Mouse (Mus musculus): ENCODE results near the gene Mpg.
A peak's percentile ranks its signal among the peaks of the same experiment; 100 is the strongest.

Mpg gene

GRCm38 (mm10) chr11:32232848-32233247, 6.5 kb downstream of the Mpg start:
- DNase-seq: peak; percentile 90

DNA sequence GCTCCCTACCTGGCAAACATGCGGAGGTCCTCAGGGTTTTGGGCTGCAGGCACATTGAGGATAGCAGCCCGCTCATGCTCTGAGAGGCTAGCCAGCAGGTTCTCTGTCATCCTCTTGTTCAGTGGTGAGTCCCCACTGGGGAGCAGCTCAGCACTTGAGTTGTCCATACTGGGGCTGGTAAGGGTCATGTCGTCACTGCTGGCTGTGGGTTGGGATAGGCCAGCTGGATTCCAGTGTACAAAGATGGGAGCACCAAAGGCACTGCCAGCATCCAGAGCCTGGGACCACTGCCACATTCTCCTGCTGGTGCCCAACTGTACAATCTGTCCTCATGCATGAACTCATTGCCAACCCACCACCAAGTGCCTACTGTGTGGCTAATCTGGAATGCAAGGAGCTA, 7.6 kb downstream of the Mpg start:
- peak; percentile 96 for DNase-seq

- DNase-seq: no peak
Observed at GRCm38 (mm10) chr11:32234816-32235485, 8.6 kb downstream of the Mpg start.

DNA sequence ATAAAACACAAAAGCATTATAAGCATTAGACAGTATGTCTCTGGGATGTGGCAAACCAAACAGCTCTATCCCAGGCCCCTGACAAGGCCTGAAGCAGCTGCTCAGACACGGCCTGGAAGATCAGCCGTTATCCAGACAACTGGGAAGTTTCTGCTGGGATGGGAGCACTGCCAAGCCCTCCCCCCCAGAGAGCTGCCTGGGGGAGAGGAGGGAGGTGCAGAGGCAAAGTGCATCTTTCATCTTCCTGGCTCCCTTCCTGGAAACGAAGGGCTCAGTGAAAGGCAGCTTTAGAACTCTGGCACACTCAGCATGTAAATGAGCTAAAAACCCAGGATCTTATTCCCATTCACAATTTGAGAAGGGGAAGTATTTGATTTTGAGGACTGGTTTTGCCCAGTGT, 9.3 kb downstream of the Mpg start:
- DNase-seq: peak; percentile 97

DNA sequence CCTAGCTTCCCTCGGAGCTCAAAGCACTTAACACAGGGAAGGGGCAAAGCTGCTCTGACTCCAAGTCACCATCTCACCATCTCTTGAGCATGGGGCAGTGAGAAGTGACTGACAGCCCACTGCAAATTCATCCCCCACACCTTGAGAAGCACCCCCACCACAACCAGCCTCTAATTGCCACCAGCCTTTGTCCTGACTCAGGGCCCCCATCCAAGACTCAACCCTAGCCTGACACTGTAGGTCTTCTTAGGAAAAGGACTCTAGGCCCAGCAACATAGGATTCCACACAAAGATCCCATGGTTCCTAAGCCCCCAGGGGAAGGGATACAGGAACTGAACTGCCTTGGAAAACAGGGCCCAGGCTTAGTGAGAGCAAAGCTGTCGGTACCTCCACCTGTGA, 9.8 kb downstream of the Mpg start:
- DNase-seq: no peak

- DNase-seq: peak; percentile 94
Observed at GRCm38 (mm10) chr11:32236712-32237410, 10.6 kb downstream of the Mpg start.

DNA sequence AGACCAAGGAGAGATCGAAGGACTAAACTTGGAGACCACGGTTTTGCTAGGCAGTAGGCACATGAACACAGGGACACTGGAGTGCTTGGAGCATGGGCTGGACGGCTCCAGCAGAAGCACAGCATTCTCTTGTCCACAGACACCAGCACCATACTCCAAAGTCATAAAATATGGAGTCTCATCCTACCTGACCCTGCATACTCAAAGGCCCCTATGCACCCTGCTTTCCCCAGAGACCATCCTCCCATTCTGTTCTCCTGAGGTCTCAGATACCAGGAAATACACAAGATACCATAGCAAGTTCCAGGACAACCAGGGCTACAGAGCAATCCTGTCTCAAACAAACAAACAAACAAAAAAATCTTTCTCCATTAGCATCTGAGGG, 11.1 kb downstream of the Mpg start:
- no peak for DNase-seq

- peak; percentile 97 for DNase-seq
Observed at GRCm38 (mm10) chr11:32238093-32238860, 12.0 kb downstream of the Mpg start.

DNA sequence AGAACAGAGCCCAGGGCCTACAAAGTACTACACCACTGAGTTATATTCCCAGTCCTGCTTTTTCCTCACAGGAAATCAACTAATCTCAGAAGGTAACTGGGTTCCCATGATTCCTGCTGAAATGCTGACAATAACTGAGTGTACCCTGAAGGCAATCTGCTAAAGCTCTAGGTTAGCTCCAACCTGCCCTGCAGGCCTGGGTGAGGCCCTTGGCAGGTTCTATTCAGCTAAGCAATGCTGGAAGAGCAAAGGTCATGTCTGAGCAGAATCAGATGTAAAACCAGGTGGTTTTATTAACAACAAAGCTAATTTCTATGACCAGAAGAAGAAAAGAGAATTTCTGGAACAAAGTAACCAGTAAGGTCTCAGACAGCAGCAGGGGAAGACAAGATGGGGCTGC, 15.1 kb downstream of the Mpg start:
- DNase-seq: no peak

DNA sequence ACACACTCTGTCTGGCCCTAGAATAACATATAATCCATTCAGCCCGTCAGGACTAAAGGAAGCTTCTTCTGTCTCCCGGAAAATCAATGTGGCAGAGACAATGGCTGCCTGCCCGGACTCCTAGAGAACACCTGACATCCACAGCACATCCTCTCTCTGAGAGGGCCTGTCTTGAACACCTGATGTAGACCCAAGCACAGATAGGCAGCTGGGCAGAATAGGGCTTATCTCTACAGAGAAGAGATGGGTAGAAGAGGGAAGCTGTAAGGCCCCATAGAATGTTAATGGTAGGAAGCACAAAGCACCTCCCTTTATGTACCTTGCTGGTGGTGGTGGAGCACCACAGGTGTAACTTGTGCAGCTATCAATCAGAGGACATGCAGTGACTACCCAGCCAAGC, 15.9 kb downstream of the Mpg start:
- DNase-seq: no peak

- DNase-seq: peak; percentile 95
Observed at GRCm38 (mm10) chr11:32243205-32243955, 17.1 kb downstream of the Mpg start.

- DNase-seq: peak; percentile 94
Observed at GRCm38 (mm10) chr11:32244064-32244463, 17.8 kb downstream of the Mpg start.

GRCm38 (mm10) chr11:32244617-32245016, 18.3 kb downstream of the Mpg start:
- no peak for DNase-seq

- no peak for DNase-seq
Observed at GRCm38 (mm10) chr11:32245614-32246013, 19.3 kb downstream of the Mpg start.

DNA sequence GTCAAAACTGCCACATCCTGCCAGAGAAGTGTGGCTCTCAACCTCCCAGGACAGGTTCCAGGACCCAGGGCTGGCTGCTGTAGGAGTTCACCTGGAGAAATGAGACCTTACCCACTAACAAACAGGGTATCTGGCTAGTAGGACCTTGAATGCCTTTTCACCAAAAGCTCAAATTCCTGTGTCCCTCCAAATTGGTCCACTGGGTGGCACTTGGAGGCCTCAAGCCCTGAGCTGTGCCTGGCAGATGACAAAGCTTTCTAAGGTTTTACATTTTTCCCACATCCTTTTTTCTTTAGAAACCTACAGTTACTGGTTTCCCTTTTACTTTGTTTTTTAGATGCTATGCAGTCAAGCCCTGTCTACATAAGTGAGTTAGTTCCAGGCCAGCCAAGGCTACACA, 20.8 kb downstream of the Mpg start:
- no peak for DNase-seq

DNA sequence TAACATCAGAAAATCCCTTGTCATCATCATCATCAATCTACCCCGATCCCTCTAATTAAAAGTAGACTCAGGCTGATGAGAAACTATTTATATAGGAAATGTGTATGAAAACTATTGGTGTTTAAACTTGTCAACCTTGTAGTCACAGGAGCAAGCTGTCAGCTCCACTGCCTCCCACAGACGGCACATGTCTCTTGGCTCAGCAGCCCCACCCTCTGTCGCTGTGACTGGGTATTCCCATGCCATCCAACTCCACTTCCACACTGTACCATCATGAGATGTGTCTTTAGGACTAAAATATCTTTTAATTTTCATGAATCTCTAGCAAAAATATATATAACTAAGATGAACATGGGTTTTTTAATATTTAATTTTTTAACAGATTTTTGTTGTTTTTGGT, 22.0 kb downstream of the Mpg start:
- DNase-seq: peak; percentile 57

DNA sequence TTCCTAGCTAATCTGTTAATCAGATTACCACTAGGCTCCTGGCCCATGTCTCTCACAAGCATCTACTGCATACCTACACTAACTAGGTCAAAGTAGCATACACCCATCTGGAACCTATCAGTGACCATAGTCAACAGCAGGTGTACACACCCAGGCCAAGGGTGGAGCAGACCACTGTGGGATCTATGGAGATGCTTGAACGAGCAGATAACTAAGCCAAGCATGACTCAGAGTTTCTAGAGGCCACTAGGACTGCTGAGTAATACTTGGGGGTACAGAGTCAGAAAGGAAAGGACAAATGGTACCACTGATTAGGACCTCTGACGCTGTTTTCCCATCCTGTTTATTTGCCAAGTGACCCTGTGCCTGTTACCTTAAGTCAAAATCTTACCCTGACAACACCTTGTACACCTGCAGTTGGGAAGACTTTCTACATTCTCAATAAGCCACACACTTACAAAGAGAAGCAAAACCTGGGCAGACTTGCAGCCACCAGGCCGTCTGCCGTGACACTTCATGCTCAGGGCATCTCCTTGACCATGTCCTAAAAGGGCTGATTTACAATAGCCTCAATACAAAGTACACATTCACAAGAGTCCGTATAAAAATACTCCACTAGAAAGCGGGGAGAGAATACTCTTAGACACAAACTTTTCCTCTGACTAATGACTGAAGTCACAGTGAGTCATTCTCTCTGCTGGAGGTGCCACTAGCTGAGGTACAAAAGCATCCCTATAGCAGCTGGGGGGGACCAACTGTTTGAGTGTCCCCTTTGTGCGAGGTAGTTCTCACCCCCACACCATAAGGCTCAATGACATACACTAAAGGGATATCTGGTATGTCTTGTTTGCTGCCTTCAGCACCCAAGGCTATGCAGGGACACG, 24.8 kb downstream of the Mpg start:
- peak; percentile 79 for DNase-seq

DNA sequence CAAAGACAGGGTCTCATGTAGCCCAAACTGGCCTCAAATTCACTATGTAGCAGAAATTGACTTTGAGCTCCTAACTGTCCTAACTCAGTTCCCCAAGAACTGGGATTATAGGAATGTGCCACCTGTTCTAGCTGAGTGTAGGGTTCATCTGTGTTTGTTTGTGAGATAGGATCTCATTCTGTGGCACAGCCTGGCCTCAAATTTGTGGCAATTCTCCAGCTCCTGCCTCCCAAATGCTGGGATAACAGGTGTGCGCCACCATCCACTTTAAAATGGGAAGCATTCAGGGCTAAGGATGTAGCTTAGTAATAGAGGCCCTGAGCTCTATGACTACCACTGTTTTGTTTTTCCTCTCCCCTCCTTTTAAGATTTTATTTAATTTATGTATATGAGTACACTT, 26.8 kb downstream of the Mpg start:
- DNase-seq: peak; percentile 76

DNA sequence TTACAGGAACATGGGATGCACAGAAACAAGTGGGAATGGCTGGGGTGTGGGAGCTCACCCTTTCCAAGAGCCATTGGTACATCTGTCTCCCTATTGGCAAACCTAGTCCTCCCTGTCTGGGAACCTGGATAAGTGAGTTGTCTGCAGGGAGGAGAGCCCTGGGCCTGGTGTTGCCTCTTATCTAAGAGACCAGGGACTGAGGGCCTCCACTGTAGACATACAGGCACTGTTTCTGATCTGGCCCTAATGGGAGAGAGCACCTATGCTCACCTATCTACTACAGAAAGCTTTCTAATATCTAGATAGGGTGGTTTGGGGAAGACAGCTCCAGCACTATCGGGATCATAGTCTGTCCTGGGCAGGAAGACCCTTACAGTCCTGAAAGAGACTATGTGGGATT, 29.8 kb downstream of the Mpg start:
- DNase-seq: peak; percentile 42

DNA sequence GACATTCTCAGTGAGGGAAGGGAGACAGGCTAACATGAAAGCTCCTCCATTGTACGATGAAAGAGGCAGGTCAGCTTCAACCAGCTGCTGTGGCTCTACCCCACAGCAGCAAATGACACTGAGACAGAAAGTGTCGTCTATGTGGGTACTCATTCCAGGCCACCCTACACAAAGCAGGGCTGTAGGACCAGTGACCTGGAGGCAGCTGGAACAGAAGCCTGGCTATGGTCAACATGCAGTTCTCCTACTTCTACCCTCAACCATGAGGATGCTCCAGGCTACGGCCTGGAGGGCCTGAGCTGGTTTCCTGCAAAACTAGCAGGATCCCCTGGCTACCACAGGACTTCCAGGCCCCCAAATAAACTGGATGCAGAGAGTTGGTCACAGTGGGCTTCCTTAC, 30.3 kb downstream of the Mpg start:
- no peak for DNase-seq

DNA sequence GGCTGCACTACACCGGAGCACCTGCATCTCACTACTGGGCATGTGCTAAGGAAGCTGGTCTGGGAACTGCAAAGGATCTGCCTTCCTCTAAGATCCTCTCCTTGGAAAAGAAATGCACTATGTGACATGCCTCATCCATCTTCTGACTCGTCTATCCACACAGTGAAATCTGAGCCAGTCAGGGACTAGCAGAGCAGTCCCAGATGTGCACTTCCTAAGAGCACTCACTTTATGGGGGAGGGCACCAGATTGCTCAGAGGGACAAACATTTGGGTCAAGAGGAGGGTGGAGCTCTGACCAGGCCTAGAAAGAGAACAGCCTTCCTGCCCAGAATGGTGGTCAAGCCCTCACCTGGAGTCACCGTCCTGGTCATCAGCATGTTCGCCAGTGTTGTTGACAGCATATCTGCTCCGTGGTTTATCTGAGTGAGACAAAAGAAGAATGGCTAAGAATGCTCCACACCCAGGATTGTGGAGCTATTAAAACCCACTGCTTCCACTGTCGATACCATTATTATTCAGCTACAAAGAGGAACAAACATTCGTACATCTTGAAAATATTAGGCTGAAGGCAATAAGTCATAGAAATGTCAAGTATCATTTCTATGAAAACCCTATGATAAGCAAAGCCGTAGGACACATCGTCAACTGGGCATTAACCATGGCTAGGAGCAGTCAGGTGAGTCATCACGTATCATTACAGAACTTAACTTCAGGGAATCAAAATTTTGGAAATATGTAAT, 36.5 kb downstream of the Mpg start:
- no peak for DNase-seq
